Comparison of ENCODE assay signal across 8 mouse cellular contexts in the genomic region with DNA sequence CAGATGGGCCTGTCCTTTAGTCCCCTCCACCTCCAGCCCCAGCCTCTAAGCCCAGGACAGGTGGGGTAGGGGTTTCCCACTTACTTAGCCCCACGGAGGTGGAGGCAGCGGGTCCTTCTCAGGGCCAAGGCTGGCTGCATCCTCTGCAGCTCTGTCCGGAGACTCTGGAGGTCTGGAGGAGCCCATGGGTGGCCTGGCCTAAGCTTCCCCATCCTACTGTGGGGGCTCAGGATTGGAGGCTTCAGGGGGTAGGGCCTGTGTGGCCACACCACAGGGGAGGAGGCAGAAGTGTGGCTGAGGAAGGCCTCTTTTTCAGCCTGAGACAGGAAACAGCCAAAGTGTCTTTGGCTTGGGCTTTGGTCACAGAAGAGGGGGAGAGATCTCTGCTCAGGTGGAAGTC. TPM values are rescaled to one million over a fixed set of nuclear protein-coding genes. Genes with fewer than 3 reads are reported as not detected.
DNase-seq lines count a peak whose midpoint lies in the region; ATAC-seq and TF ChIP-seq lines count a peak whose summit lies in the region.

No protein-coding gene starts in this region.

- peaks cover 48% of the 10 kb centered on the region for H3K4me1 ChIP-seq in midbrain, embryonic 13.5 days (replicated peaks)
- 0 out of 2 replicates have a peak, but pooled peaks cover 4% of the 10 kb centered on the region for H3K4me1 ChIP-seq in midbrain, postnatal 0 days (ENCODE audit: insufficient read depth, low read length)
- peaks cover 61% of the 10 kb centered on the region for H3K4me1 ChIP-seq in liver, embryonic 13.5 days (replicated peaks)
- H3K4me1 ChIP-seq in cerebellum, adult 2 months (ENCODE audit: control insufficient read depth, insufficient read depth, low read length), result no peaks in the 10 kb centered on the region
- H3K4me1 ChIP-seq in midbrain, embryonic 15.5 days, result peaks cover 24% of the 10 kb centered on the region

- no peak overlapping the region for H3K27ac ChIP-seq in midbrain, embryonic 13.5 days
- H3K27ac ChIP-seq in midbrain, postnatal 0 days (ENCODE audit: low read depth, low read length), result no peak overlapping the region
- no peak overlapping the region for H3K27ac ChIP-seq in liver, embryonic 13.5 days
- H3K27ac ChIP-seq in cerebellum, adult 2 months (ENCODE audit: insufficient read depth, low read length), result no peak overlapping the region
- no peak overlapping the region for H3K27ac ChIP-seq in midbrain, embryonic 15.5 days

- H3K4me3 ChIP-seq in midbrain, embryonic 13.5 days (replicated peaks), result no peak overlapping the region
- H3K4me3 ChIP-seq in midbrain, postnatal 0 days (ENCODE audit: low read depth, low read length), result no peak overlapping the region
- H3K4me3 ChIP-seq in liver, embryonic 13.5 days (replicated peaks), result no peak overlapping the region; the same call in 1 of the 2 replicates
- H3K4me3 ChIP-seq in cerebellum, adult 2 months (replicated peaks; ENCODE audit: insufficient read depth, low read depth, low read length), result no peak overlapping the region
- H3K4me3 ChIP-seq in midbrain, embryonic 15.5 days, result no peak overlapping the region

- DNase-seq in midbrain, postnatal 0 days (ENCODE audit: low spot score), result no peak
- DNase-seq in gastrocnemius, postnatal 36 days, result peak; percentile 34 to 50
- DNase-seq in liver, embryonic 13.5 days, result no peak
- DNase-seq in spleen, postnatal 4 days (ENCODE audit: low spot score in 2 of 2), result peak; percentile 28 to 69
- DNase-seq in cerebellum, postnatal 14 days, result no peak
- no peak for DNase-seq in cerebellum, adult 2 months

- no peak for ATAC-seq in midbrain, embryonic 13.5 days
- no peak for ATAC-seq in midbrain, postnatal 0 days (ENCODE audit: low FRiP score)
- ATAC-seq in liver, embryonic 13.5 days (ENCODE audit: low read depth), result no peak
- ATAC-seq in midbrain, embryonic 15.5 days (replicated peaks), result no peak

- peaks cover 22% of the 10 kb centered on the region for H3K36me3 ChIP-seq in midbrain, embryonic 13.5 days
- peaks cover 13% of the 10 kb centered on the region for H3K36me3 ChIP-seq in midbrain, postnatal 0 days (ENCODE audit: insufficient read depth, low read length)
- no peaks in the 10 kb centered on the region for H3K36me3 ChIP-seq in liver, embryonic 13.5 days
- no peaks in the 10 kb centered on the region for H3K36me3 ChIP-seq in midbrain, embryonic 15.5 days (replicated peaks)

- H3K9ac ChIP-seq in midbrain, embryonic 13.5 days (replicated peaks), result 0 out of 2 replicates have a peak overlapping the region, but pooled peaks have one; percentile 36
- no peak overlapping the region for H3K9ac ChIP-seq in midbrain, postnatal 0 days (replicated peaks; ENCODE audit: low read length, poor library complexity, severe bottlenecking)
- H3K9ac ChIP-seq in liver, embryonic 13.5 days, result peak overlapping the region; percentile 15; the same call in 1 of the 2 replicates
- no peak overlapping the region for H3K9ac ChIP-seq in midbrain, embryonic 15.5 days

- H3K9me3 ChIP-seq in midbrain, embryonic 13.5 days, result no peaks in the 10 kb centered on the region
- no peaks in the 10 kb centered on the region for H3K9me3 ChIP-seq in midbrain, postnatal 0 days (ENCODE audit: low read length)
- H3K9me3 ChIP-seq in liver, embryonic 13.5 days (replicated peaks), result no peaks in the 10 kb centered on the region
- no peaks in the 10 kb centered on the region for H3K9me3 ChIP-seq in midbrain, embryonic 15.5 days

- TF ChIP-seq CTCF in midbrain, postnatal 0 days (IDR thresholded peaks at IDR 0.05), result no peak
- TF ChIP-seq CTCF in cerebellum, adult 2 months (IDR thresholded peaks at IDR 0.05; ENCODE audit: borderline replicate concordance, insufficient read depth, low read depth, low read length), result no peak

- intact Hi-C loops in gastrocnemius, postnatal 36 days (cut with DNase I), result no loop called here

- no peak overlapping the region for H3K4me2 ChIP-seq in midbrain, embryonic 13.5 days (replicated peaks)
- no peak overlapping the region for H3K4me2 ChIP-seq in midbrain, postnatal 0 days (ENCODE audit: low read depth, low read length, poor library complexity, severe bottlenecking)
- peak overlapping the region; percentile 64; the same call in 1 of the 2 replicates for H3K4me2 ChIP-seq in liver, embryonic 13.5 days
- H3K4me2 ChIP-seq in midbrain, embryonic 15.5 days, result no peak overlapping the region

- no peak for TF ChIP-seq POLR2A in cerebellum, adult 2 months (IDR thresholded peaks at IDR 0.05; ENCODE audit: borderline replicate concordance, insufficient read depth, low read length)

- 78% methylated on average over 3 of the region's 3 CpGs for WGBS in midbrain, embryonic 13.5 days
- WGBS in midbrain, postnatal 0 days, result 74% methylated on average over 3 of the region's 3 CpGs
- 55% methylated on average over 3 of the region's 3 CpGs for WGBS in liver, embryonic 13.5 days (ENCODE audit: insufficient replicate concordance)
- WGBS in cerebellum, adult 2 months, result 84% methylated on average over 3 of the region's 3 CpGs
- WGBS in midbrain, embryonic 15.5 days, result 71% methylated on average over 3 of the region's 3 CpGs

- H3K27me3 ChIP-seq in midbrain, embryonic 13.5 days, result no peaks in the 10 kb centered on the region
- no peaks in the 10 kb centered on the region for H3K27me3 ChIP-seq in midbrain, postnatal 0 days (ENCODE audit: insufficient read depth, low read length)
- no peaks in the 10 kb centered on the region for H3K27me3 ChIP-seq in liver, embryonic 13.5 days
- H3K27me3 ChIP-seq in cerebellum, adult 2 months (ENCODE audit: control insufficient read depth, insufficient read depth, low read length), result no peaks in the 10 kb centered on the region
- no peaks in the 10 kb centered on the region for H3K27me3 ChIP-seq in midbrain, embryonic 15.5 days (replicated peaks)

RNA-seq across cellular contexts. Expression of gene Limk1, which starts 10.4 kb away (rescaled TPM):
- 17.5 and 20.8 TPM in 2 replicates for polyA plus RNA-seq in midbrain, embryonic 13.5 days (2015; fragmentation: Nextera tagmentation; extraction: Ambion mirVana)
- total RNA-seq in midbrain, postnatal 0 days (2014; rRNA removed), result 72.9 and 76.5 TPM in 2 replicates
- 15.5 and 16.7 TPM in 2 replicates for polyA plus RNA-seq in midbrain, postnatal 0 days (2015; fragmentation: Nextera tagmentation; extraction: Ambion mirVana)
- 1 to 10 TPM; 2.0 to 2.2 TPM for total RNA-seq in gastrocnemius, postnatal 36 days (2021)
- 0.75 and 0.98 TPM in 2 replicates for polyA plus RNA-seq in liver, embryonic 13.5 days (2015; fragmentation: Nextera tagmentation; extraction: Ambion mirVana)
- 78.7 and 99.2 TPM in 2 replicates for polyA plus RNA-seq in cerebellum, adult 2 months (2012; rRNA removed)
- polyA plus RNA-seq in midbrain, embryonic 15.5 days (2015; fragmentation: Nextera tagmentation; extraction: Ambion mirVana), result 21.6 and 25.1 TPM in 2 replicates

RNA-seq across cellular contexts. Expression of gene Eif4h, which starts 38.7 kb away (rescaled TPM):
- polyA plus RNA-seq in midbrain, embryonic 13.5 days (2015; fragmentation: Nextera tagmentation; extraction: Ambion mirVana), result 352 and 382 TPM in 2 replicates
- 424 and 435 TPM in 2 replicates for total RNA-seq in midbrain, postnatal 0 days (2014; rRNA removed)
- 302 and 311 TPM in 2 replicates for polyA plus RNA-seq in midbrain, postnatal 0 days (2015; fragmentation: Nextera tagmentation; extraction: Ambion mirVana)
- total RNA-seq in gastrocnemius, postnatal 36 days (2021), result 10 to 100 TPM; 90.2 to 93.5 TPM
- 229 and 233 TPM in 2 replicates for polyA plus RNA-seq in liver, embryonic 13.5 days (2015; fragmentation: Nextera tagmentation; extraction: Ambion mirVana)
- 371 and 379 TPM in 2 replicates for polyA plus RNA-seq in cerebellum, adult 2 months (2012; rRNA removed)
- 343 and 356 TPM in 2 replicates for polyA plus RNA-seq in midbrain, embryonic 15.5 days (2015; fragmentation: Nextera tagmentation; extraction: Ambion mirVana)

Comparison
In these comparisons a context has a peak if more than half of its experiments do, and no peak if none do; other contexts are left out.
1. H3K9ac ChIP-seq: peak in midbrain, embryonic 13.5 days (single experiment) and liver, embryonic 13.5 days (single experiment); none in midbrain, postnatal 0 days (single experiment) and midbrain, embryonic 15.5 days (single experiment).
2. DNase-seq: peak in gastrocnemius, postnatal 36 days (2 of 2) and spleen, postnatal 4 days (2 of 2); none in midbrain, postnatal 0 days (single experiment), liver, embryonic 13.5 days (single experiment), cerebellum, postnatal 14 days (0 of 2) and cerebellum, adult 2 months (0 of 2).